Mouse (Mus musculus) CH12.LX (cell line): ENCODE results near the gene Rac3. TPM values are rescaled to one million over a fixed set of nuclear protein-coding genes. Genes with fewer than 3 reads are reported as not detected.

Experiments used
- DNase-seq: peaks from one replicate; pipeline ENCODE4 v3.0.0-alpha.2; 2013; ENCODE audit errors: extremely low read depth
- H3K27ac ChIP-seq: 2 replicates; pipeline ENCODE4 v1.5.1; 2012; ENCODE audit warnings: low read depth, mild to moderate bottlenecking, control low read depth, moderate library complexity; ENCODE audit not compliant: insufficient read depth
- H3K27me3 ChIP-seq: replicated peaks from 2 replicates; pipeline ENCODE3; 2012; ENCODE audit warnings: inconsistent platforms
- H3K36me3 ChIP-seq, 2 experiments: replicated peaks in 1 of 2; 2 replicates each; pipeline versions ENCODE3 to v1.6.1; 2012; ENCODE audit warnings: inconsistent platforms in 1 of 2, low read length in 1 of 2, mild to moderate bottlenecking in 1 of 2, mixed read lengths in 1 of 2, moderate library complexity in 1 of 2; ENCODE audit not compliant: control insufficient read depth in 1 of 2, insufficient read depth in 1 of 2
- H3K4me1 ChIP-seq, 2 experiments: 2 replicates each; pipeline ENCODE4 v1.6.1; 2012; ENCODE audit warnings: inconsistent platforms in 1 of 2, moderate library complexity in 1 of 2; ENCODE audit not compliant: insufficient read depth in 2 of 2, control insufficient read depth in 1 of 2
- H3K4me2 ChIP-seq: 2 replicates; pipeline ENCODE4 v1.6.1; 2012; ENCODE audit warnings: low read depth, mild to moderate bottlenecking, control low read depth; ENCODE audit not compliant: poor library complexity, insufficient read depth, severe bottlenecking
- H3K4me3 ChIP-seq, 3 experiments: fragments of 150-350 bp in 1 of 3; sonication (generic) in 1 of 3; replicated peaks in 1 of 3; 2 replicates each; pipeline versions ENCODE3 to v1.5.1; 2011 to 2012; ENCODE audit warnings: low read depth in 2 of 3, low read length in 2 of 3, mild to moderate bottlenecking in 2 of 3, moderate library complexity in 2 of 3, control low read depth in 1 of 3, improper control_type of control experiment in 1 of 3, inconsistent platforms in 1 of 3, mixed read lengths in 1 of 3; ENCODE audit not compliant: poor library complexity in 1 of 3
- H3K79me2 ChIP-seq: replicated peaks from 2 replicates; pipeline ENCODE4 v1.6.1; 2012; ENCODE audit warnings: mild to moderate bottlenecking, moderate library complexity; ENCODE audit not compliant: control insufficient read depth, poor library complexity, insufficient read depth, severe bottlenecking; ENCODE audit errors: extremely low read depth
- H3K9ac ChIP-seq: 2 replicates; pipeline ENCODE4 v1.6.1; 2012; ENCODE audit warnings: low read depth, mild to moderate bottlenecking, control low read depth, moderate library complexity; ENCODE audit not compliant: insufficient read depth
- H3K9me3 ChIP-seq: replicated peaks from 2 replicates; pipeline ENCODE3; 2012; ENCODE audit warnings: low read length, inconsistent platforms, mixed read lengths
- BHLHE40 ChIP-seq: IDR thresholded peaks from 2 replicates; pipeline ENCODE4 v1.6.1; 2011; ENCODE audit warnings: mild to moderate bottlenecking, low read depth, low read length, improper control_type of control experiment
- CHD2 ChIP-seq: IDR thresholded peaks from 2 replicates; pipeline ENCODE4 v1.6.1; 2011; ENCODE audit warnings: low read length, improper control_type of control experiment
- CTCF ChIP-seq, 2 experiments: IDR thresholded peaks in 1 of 2; conservative IDR thresholded peaks in 1 of 2; 2 replicates each; pipeline ENCODE4 v1.5.1; 2011 to 2012; ENCODE audit warnings: low read depth in 2 of 2, low read length in 2 of 2, improper control_type of control experiment in 1 of 2, inconsistent platforms in 1 of 2, mild to moderate bottlenecking in 1 of 2, moderate library complexity in 1 of 2
- E2F4 ChIP-seq: IDR thresholded peaks from 2 replicates; pipeline ENCODE4 v1.6.1; 2011; ENCODE audit warnings: low read depth, low read length, improper control_type of control experiment; ENCODE audit not compliant: insufficient replicate concordance
- ETS1 ChIP-seq: conservative IDR thresholded peaks from 2 replicates; pipeline ENCODE4 v1.6.1; 2012; ENCODE audit warnings: low read depth, mild to moderate bottlenecking, inconsistent platforms, low read length, improper control_type of control experiment, moderate library complexity
- GABPA ChIP-seq: IDR thresholded peaks from 2 replicates; pipeline ENCODE4 v1.6.1; 2012; ENCODE audit warnings: low read depth, low read length, improper control_type of control experiment, inconsistent platforms; ENCODE audit not compliant: insufficient replicate concordance
- HCFC1 ChIP-seq: IDR thresholded peaks from 2 replicates; pipeline ENCODE4 v1.6.1; 2012; ENCODE audit warnings: low read depth, mild to moderate bottlenecking, inconsistent platforms, low read length, improper control_type of control experiment
- IRF4 ChIP-seq: IDR thresholded peaks from 2 replicates; pipeline ENCODE4 v1.6.1; 2014; ENCODE audit warnings: low read depth, mild to moderate bottlenecking, inconsistent platforms, low read length, improper control_type of control experiment
- JUND ChIP-seq: conservative IDR thresholded peaks from 2 replicates; pipeline ENCODE4 v1.6.1; 2011; ENCODE audit warnings: low read depth, low read length, improper control_type of control experiment
- MAX ChIP-seq: IDR thresholded peaks from 2 replicates; pipeline ENCODE4 v1.6.1; 2011; ENCODE audit warnings: low read length, improper control_type of control experiment
- MAZ ChIP-seq: IDR thresholded peaks from 2 replicates; pipeline ENCODE4 v1.6.1; 2012; ENCODE audit warnings: low read depth, mild to moderate bottlenecking, inconsistent platforms, low read length, improper control_type of control experiment, moderate library complexity
- MEF2A ChIP-seq: IDR thresholded peaks from 2 replicates; pipeline ENCODE4 v1.6.1; 2014; ENCODE audit warnings: low read depth, mild to moderate bottlenecking, inconsistent platforms, low read length, improper control_type of control experiment, borderline replicate concordance
- MXI1 ChIP-seq: IDR thresholded peaks from 2 replicates; pipeline ENCODE4 v1.6.1; 2011; ENCODE audit warnings: mild to moderate bottlenecking, low read depth, low read length, improper control_type of control experiment
- MYC ChIP-seq: IDR thresholded peaks from 2 replicates; pipeline ENCODE4 v1.6.1; 2011; ENCODE audit warnings: low read depth, mild to moderate bottlenecking, improper control_type of control experiment, low read length
- POLR2A ChIP-seq: IDR thresholded peaks from 2 replicates; pipeline ENCODE4 v1.6.1; 2011; ENCODE audit warnings: low read depth, mild to moderate bottlenecking, improper control_type of control experiment, low read length
- POLR2AphosphoS2 ChIP-seq: IDR thresholded peaks from 2 replicates; pipeline ENCODE4 v1.6.1; 2011; ENCODE audit warnings: low read depth, low read length, improper control_type of control experiment
- RCOR1 ChIP-seq: conservative IDR thresholded peaks from 2 replicates; pipeline ENCODE4 v1.6.1; 2012; ENCODE audit warnings: low read depth, mild to moderate bottlenecking, inconsistent platforms, low read length, improper control_type of control experiment
- TCF12 ChIP-seq: IDR thresholded peaks from 2 replicates; pipeline ENCODE4 v1.6.1; 2014; ENCODE audit warnings: low read depth, mild to moderate bottlenecking, inconsistent platforms, low read length, improper control_type of control experiment
- UBTF ChIP-seq: IDR thresholded peaks from 2 replicates; pipeline ENCODE4 v1.6.1; 2012; ENCODE audit warnings: low read depth, mild to moderate bottlenecking, inconsistent platforms, low read length, improper control_type of control experiment, moderate library complexity
- USF2 ChIP-seq: conservative IDR thresholded peaks from 2 replicates; pipeline ENCODE4 v1.6.1; 2011; ENCODE audit warnings: low read depth, low read length, improper control_type of control experiment
- ZNF384 ChIP-seq: IDR thresholded peaks from 2 replicates; pipeline ENCODE4 v1.6.1; 2012; ENCODE audit warnings: low read depth, low read length, improper control_type of control experiment, inconsistent platforms
- dilution Hi-C: fragments of 300-500 bp; cut with MboI; formaldehyde crosslinking; loops from 2 replicates; pipeline ENCODE4 v1.14.3; 2020; ENCODE audit warnings: low sequenced_read_pairs; ENCODE audit not compliant: extremely low pct_unique_long_range_greater_than_20kb, extremely low pct_ligation_motif_present
- in situ Hi-C: fragments of 300-500 bp; cut with MboI; formaldehyde crosslinking; loops from 3 replicates; pipeline ENCODE4 v1.14.3; 2019; ENCODE audit warnings: low sequenced_read_pairs, low pct_ligation_motif_present, low pct_unique_long_range_greater_than_20kb, mixed read lengths
- polyA plus RNA-seq: library from polyadenylated mRNA; unstranded; fragments of >175 nt; gene quantifications from 2 replicates; pipeline ENCODE4 v1.2.1, GENCODE M21; 2012; ENCODE audit warnings: low read depth; ENCODE audit not compliant: insufficient read length
- total RNA-seq, 2 experiments: library from RNA; depleted of rRNA; stranded (reverse); fragments of 300-350 nt in 1 of 2; fragments of >200 nt in 1 of 2; gene quantifications; 2 replicates each; pipeline ENCODE4 v1.2.3; 2012 to 2014

Gene Rac3
- total and polyA plus RNA-seq, 3 experiments: 3.4 to 8.9 (median 5.5) TPM

DNA sequence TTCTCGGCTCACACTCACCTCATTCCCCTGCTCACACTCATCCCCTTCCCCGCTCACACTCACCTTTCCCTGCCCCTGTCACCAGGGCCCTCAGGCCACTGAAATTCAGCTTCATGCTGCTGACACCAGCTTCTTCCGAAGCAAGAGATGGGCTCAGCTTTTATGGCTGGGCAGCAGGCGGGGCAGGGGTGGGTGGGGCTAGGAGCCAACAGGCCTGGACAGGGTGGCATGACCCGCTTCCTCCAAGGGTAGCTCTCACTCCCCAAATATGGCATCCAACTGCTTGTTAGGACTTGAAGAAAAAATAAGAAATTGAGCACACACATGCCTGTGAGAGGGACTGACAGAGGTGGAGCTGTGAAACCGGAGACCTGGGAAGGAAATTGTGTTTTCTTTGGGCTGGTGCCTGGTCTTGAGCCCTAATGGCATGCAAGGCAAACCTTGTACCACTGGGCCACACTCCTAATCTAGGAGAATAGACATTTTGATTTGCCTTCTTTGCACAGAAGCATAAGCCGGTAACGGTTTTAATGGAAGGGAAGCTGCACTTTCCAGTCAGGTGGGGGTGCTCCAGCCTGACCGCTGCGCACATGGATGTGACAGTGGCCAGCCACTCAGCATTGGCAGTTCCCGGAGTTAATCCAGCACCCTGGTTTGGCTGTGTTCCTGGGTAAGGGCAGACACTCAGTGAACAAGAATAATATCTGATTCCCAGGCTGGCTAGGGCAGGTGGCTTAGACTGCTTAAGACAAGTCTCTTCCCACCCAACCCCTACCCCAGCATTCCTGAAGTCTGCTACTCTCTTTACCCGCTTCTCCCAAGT, 10.8 kb downstream of the Rac3 start, which contains the start of gene Cbr2:
Cbr2 (minus strand) TSS at position 257 of the 823 bp plus-strand sequence.
- in situ Hi-C loops: no loop called here
- no peak for DNase-seq

GRCm38 (mm10) chr11:120733521-120733920, 12.3 kb downstream of the Rac3 start:
- H3K9me3 ChIP-seq: no peaks in the 10 kb centered on the region
- H3K79me2 ChIP-seq: no peaks in the 10 kb centered on the region
- H3K27ac ChIP-seq: no peak overlapping the region
- in situ Hi-C loops (no loop called here), dilution Hi-C loops (no loop called here)
- H3K27me3 ChIP-seq: peaks cover 61% of the 10 kb centered on the region
- no peaks in the 10 kb centered on the region for H3K36me3 ChIP-seq
- H3K9ac ChIP-seq: no peak overlapping the region
- TF ChIP-seq JUND (no peak), ZNF384 (no peak), RCOR1 (no peak), POLR2A (no peak)
- DNase-seq: no peak
- no peak overlapping the region for H3K4me2 ChIP-seq
- H3K4me3 ChIP-seq: no peak overlapping the region
- H3K4me1 ChIP-seq: peaks cover 7 to 11% of the 10 kb centered on the region in 2 experiments; a peak in 3 of 4 replicates

More for the DNA sequence above, 10.8 kb downstream of the Rac3 start, which contains the start of gene Cbr2:
- H3K36me3 ChIP-seq: no peaks in the 10 kb centered on the region
- peaks cover 7 to 10% of the 10 kb centered on the region in 2 experiments; a peak in 3 of 4 replicates for H3K4me1 ChIP-seq
- dilution Hi-C loops: no loop called here
- no peak within 1 kb of the TSS for H3K27ac ChIP-seq
- H3K9ac ChIP-seq: no peak within 1 kb of the TSS
- H3K4me2 ChIP-seq: no peak within 1 kb of the TSS
- TF ChIP-seq UBTF: no peak
- TF ChIP-seq MAZ: no peak
- TF ChIP-seq TCF12: no peak
- TF ChIP-seq CTCF (conservative IDR thresholded peaks at IDR 0.05 in 1 of 2, IDR thresholded peaks at IDR 0.05 in 1 of 2; ENCODE audit: low read depth in 2 of 2, low read length in 2 of 2): no peak
- no peak for TF ChIP-seq POLR2AphosphoS2
- TF ChIP-seq MYC: no peak
- TF ChIP-seq E2F4: no peak
- no peak for TF ChIP-seq HCFC1
- TF ChIP-seq USF2: no peak
- TF ChIP-seq BHLHE40: no peak
- no peak for TF ChIP-seq MEF2A
- no peak for TF ChIP-seq MXI1
- TF ChIP-seq RCOR1: no peak
- no peak for TF ChIP-seq ZNF384
- no peak for TF ChIP-seq GABPA
- no peak for TF ChIP-seq IRF4
- TF ChIP-seq ETS1: no peak
- no peak for TF ChIP-seq MAX
- no peak for TF ChIP-seq CHD2
- H3K4me3 ChIP-seq: no peak within 1 kb of the TSS
- peaks cover 68% of the 10 kb centered on the region for H3K27me3 ChIP-seq
- no peaks in the 10 kb centered on the region for H3K9me3 ChIP-seq
- no peaks in the 10 kb centered on the region for H3K79me2 ChIP-seq
